Mouse (Mus musculus) liver, adult 2 months (tissue): Measurements from ENCODE around the gene Vps37b. TPM values are rescaled to one million over a fixed set of nuclear protein-coding genes. Genes with fewer than 3 reads are reported as not detected.
A peak's percentile ranks its signal among the peaks of the same experiment; 100 is the strongest.

ENCODE experiments used
- DNase-seq: peaks from one replicate; pipeline ENCODE4 v3.0.0-alpha.2; 2011; ENCODE audit warnings: low read depth, low spot score; ENCODE audit errors: extremely low read depth
- H3K27ac ChIP-seq: fragments of 200-500 bp; replicated peaks from 2 replicates; pipeline ENCODE4 v1.5.1; 2012; ENCODE audit warnings: low read depth, mild to moderate bottlenecking, control low read depth, inconsistent platforms, low read length; ENCODE audit not compliant: insufficient read depth
- H3K27me3 ChIP-seq: fragments of 200-500 bp; 2 replicates; pipeline ENCODE4 v1.6.1; 2012; ENCODE audit warnings: mild to moderate bottlenecking, moderate library complexity, low read length, inconsistent platforms; ENCODE audit not compliant: control insufficient read depth, insufficient read depth
- H3K36me3 ChIP-seq: fragments of 200-500 bp; 2 replicates; pipeline ENCODE4 v1.6.1; 2012; ENCODE audit warnings: low read length, inconsistent platforms; ENCODE audit not compliant: control insufficient read depth, insufficient read depth
- H3K4me1 ChIP-seq: fragments of 200-500 bp; 2 replicates; pipeline ENCODE4 v1.6.1; 2011; ENCODE audit warnings: low read length; ENCODE audit not compliant: control insufficient read depth, insufficient read depth
- H3K4me3 ChIP-seq: fragments of 200-500 bp; 2 replicates; pipeline ENCODE4 v1.5.1; 2011; ENCODE audit warnings: low read depth, mild to moderate bottlenecking, control low read depth, low read length, moderate library complexity; ENCODE audit not compliant: insufficient read depth
- H3K79me2 ChIP-seq: fragments of 200-500 bp; 2 replicates; pipeline ENCODE4 v1.6.1; 2012; ENCODE audit warnings: inconsistent platforms, mild to moderate bottlenecking, low read length, moderate library complexity; ENCODE audit not compliant: control insufficient read depth, insufficient read depth
- H3K9ac ChIP-seq: fragments of 200-500 bp; 2 replicates; pipeline ENCODE4 v1.6.1; 2012; ENCODE audit warnings: low read depth, mild to moderate bottlenecking, control low read depth, inconsistent platforms, low read length
- CTCF ChIP-seq: fragments of 200-500 bp; IDR thresholded peaks from 2 replicates; pipeline ENCODE4 v1.5.1; 2011; ENCODE audit warnings: low read depth, low read length, control low read depth
- POLR2A ChIP-seq: fragments of 200-500 bp; IDR thresholded peaks from 2 replicates; pipeline ENCODE4 v1.6.1; 2011; ENCODE audit warnings: low read length, control low read depth; ENCODE audit not compliant: insufficient read depth; ENCODE audit errors: extremely low read depth
- WGBS: fragments of 180-500 bp; shearing (Covaris S2); methylation state at CpG from one replicate; pipeline ENCODE4 v1.1.7; 2018; 5-methylcytosine and 5-hydroxymethylcytosine counted together
- polyA plus RNA-seq: library from polyadenylated mRNA; depleted of rRNA; stranded (reverse); fragments of >200 nt; gene quantifications from 2 replicates; pipeline ENCODE4 v1.2.3, GENCODE M21; 2012
- total RNA-seq: library from RNA; depleted of rRNA; stranded (reverse); fragments of >200 nt; gene quantifications from 2 replicates; pipeline ENCODE4 v1.2.3, GENCODE M21; 2014

Vps37b gene
- total and polyA plus RNA-seq, 2 experiments, result 4.4 to 31.4 TPM

DNA sequence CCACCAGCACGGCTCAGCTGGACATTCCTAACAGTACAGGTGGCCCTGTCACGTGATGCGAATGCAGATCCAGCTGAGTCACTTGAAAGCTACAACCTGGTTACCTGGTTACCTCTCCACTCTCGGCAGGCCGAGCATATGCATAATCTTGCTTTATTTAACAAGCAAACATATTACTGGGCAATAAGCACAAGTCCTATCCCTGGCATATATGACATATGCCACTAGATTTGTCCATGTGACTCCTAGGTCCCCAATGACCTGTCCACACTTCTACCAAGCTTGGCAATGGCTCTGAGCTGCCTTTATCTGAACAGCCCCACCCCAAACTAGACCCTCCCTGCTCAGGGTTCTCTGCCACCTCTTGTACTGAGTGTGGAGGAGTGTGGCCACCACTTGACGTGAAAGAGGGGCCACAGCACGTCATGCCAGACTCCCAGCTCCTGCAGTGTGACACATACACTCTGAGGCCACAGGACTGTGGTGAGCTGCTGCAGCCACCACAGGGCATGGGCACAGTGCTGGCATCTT lies 15.7 kb downstream of the Vps37b start:
- WGBS, result 63% methylated on average over 7 of the region's 7 CpGs
- DNase-seq, result no peak
- Histone ChIP-seq H3K79me2 (peaks cover 68% of the 10 kb centered on the region), H3K36me3 (no peaks in the 10 kb centered on the region), H3K9ac (0 out of 2 replicates have a peak overlapping the region, but pooled peaks have one; percentile 15), H3K4me3 (no peak overlapping the region), H3K27ac (no peak overlapping the region), H3K4me1 (peaks cover 62% of the 10 kb centered on the region), H3K27me3 (no peaks in the 10 kb centered on the region)
- TF ChIP-seq POLR2A (no peak), CTCF (no peak)

DNA sequence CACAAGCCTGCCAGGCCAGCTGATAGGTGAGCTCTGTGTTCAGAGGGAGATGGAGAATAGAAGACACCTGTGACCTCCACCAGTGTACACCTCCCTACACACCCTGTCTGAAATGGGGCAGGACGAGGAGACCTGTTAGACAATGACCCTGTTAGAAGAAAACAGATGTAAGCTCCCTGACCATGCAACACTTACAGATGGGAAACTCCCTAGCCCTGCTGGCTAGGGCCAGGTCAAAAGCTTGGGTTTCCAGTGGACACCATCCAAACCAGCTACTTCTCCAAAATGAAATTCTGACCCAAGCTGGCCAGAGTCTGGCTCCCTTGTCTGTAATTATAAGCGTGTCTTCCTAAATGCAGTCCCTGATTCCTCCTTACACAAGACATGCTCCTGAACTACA lies 16.3 kb downstream of the Vps37b start:
- H3K4me1 ChIP-seq, result peaks cover 60% of the 10 kb centered on the region
- WGBS, result 31% methylated on average over 2 of the region's 2 CpGs
- no peak overlapping the region for H3K9ac ChIP-seq
- H3K4me3 ChIP-seq, result no peak overlapping the region
- H3K36me3 ChIP-seq, result no peaks in the 10 kb centered on the region
- DNase-seq, result peak; percentile 53
- TF ChIP-seq POLR2A, result no peak
- no peak overlapping the region for H3K27ac ChIP-seq
- no peaks in the 10 kb centered on the region for H3K27me3 ChIP-seq
- peaks cover 69% of the 10 kb centered on the region for H3K79me2 ChIP-seq

DNA sequence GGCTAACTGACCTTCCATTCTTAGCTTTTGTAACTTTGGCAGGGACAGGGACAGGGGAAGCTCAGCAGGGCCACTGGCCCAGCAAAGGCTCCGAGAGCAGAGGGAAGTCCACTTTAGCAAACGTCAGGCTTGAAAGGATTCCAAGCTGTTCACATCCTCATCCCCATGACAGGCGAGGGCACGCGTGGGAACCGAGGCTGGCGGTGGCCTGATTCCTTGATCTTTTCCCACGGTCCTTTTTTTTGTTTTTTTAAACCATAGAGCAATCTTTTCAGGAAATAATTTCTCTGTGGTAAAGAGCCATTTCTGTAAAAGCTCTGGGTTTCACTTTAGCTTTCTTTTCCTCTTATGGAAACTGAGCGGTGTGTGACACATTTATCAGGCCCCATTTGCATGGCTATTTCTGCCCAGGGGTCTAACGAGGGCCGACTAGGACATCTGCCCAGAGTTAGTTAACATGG lies 17.2 kb downstream of the Vps37b start:
- H3K79me2 ChIP-seq, result peaks cover 64% of the 10 kb centered on the region
- peaks cover 52% of the 10 kb centered on the region for H3K4me1 ChIP-seq
- DNase-seq, result peak; percentile 65
- no peaks in the 10 kb centered on the region for H3K27me3 ChIP-seq
- 0 out of 2 replicates have a peak overlapping the region, but pooled peaks have one; percentile 0 for H3K27ac ChIP-seq
- H3K36me3 ChIP-seq, result no peaks in the 10 kb centered on the region; the same call in 1 of the 2 replicates
- H3K9ac ChIP-seq, result no peak overlapping the region
- TF ChIP-seq POLR2A, result no peak
- TF ChIP-seq CTCF, result no peak
- 22% methylated on average over 11 of the region's 11 CpGs for WGBS
- no peak overlapping the region for H3K4me3 ChIP-seq

DNA sequence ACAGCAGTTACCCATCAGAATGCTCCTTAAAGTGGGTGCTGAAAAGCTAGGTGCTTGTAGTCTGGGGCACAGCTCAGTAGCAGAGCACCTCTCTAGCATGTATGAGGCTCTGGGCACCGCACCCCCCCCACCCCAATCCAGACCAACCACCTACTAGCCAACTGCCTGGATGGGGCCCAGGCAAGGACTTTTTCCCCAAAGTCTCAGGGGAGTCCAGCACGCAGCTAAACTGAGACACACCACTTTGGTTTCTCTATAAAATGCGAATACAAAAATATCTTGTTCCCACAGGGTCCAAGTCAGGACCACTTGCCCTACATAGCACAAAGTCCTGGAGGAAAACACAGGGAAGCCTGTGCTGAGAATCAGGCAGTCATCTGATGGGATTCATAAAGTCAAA lies 17.9 kb downstream of the Vps37b start:
- no peaks in the 10 kb centered on the region for H3K27me3 ChIP-seq
- H3K9ac ChIP-seq, result no peak overlapping the region
- 0 out of 2 replicates have a peak overlapping the region, but pooled peaks have one; percentile 0 for H3K27ac ChIP-seq
- DNase-seq, result no peak
- peaks cover 48% of the 10 kb centered on the region for H3K4me1 ChIP-seq
- TF ChIP-seq CTCF, result no peak
- TF ChIP-seq POLR2A, result no peak
- H3K36me3 ChIP-seq, result no peaks in the 10 kb centered on the region; the same call in 1 of the 2 replicates
- 81% methylated on average over 3 of the region's 3 CpGs for WGBS
- H3K79me2 ChIP-seq, result peaks cover 64% of the 10 kb centered on the region
- no peak overlapping the region for H3K4me3 ChIP-seq

DNA sequence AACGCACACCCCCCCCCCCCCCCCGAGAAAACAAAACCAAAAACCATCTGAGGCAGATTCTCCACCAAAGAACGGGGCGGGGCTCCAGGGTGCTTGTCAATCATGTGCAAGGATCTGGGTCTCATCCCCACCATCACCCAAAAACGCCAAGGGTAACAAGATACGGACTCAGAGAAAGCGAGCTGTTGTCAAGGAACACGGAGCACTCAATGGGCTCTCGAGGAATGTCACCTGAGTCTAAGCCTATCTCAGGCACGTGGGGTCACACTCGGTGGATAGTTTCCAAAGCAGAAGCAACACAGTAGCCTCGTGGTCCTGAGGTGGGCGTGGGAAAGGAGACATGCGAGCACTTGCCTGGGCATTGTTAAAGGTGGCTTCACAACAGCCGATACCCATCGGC lies 18.3 kb downstream of the Vps37b start:
- peaks cover 45% of the 10 kb centered on the region for H3K4me1 ChIP-seq
- H3K4me3 ChIP-seq, result no peak overlapping the region
- H3K27ac ChIP-seq, result no peak overlapping the region
- no peak overlapping the region for H3K9ac ChIP-seq
- H3K27me3 ChIP-seq, result no peaks in the 10 kb centered on the region
- TF ChIP-seq CTCF (no peak), POLR2A (no peak)
- WGBS, result 88% methylated on average over 16 of the region's 16 CpGs
- DNase-seq, result no peak
- peaks cover 62% of the 10 kb centered on the region for H3K79me2 ChIP-seq
- no peaks in the 10 kb centered on the region; the same call in 1 of the 2 replicates for H3K36me3 ChIP-seq

DNA sequence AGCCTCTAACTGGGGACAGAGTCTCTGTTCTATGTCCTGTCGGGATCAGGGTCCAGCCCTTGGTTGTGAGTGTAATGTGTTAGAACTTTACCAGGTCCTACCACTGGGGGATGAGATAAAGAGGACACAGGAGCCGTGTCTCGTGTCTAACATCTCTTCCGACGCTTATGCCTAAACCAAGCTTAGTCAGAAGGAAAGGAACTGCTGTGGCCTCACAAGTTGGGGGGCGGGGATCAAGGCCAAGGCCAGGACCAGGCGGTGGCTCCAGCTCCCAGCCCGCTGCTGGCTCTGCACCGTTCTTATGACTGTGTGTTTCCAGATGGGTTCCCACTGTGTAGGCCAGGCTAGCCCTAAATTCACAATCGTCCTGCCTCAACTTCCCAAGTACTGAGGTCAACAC lies 19.2 kb downstream of the Vps37b start:
- DNase-seq, result peak; percentile 50
- WGBS, result 35% methylated on average over 10 of the region's 10 CpGs
- H3K4me1 ChIP-seq, result peaks cover 39% of the 10 kb centered on the region

More for the DNA sequence above, 19.2 kb downstream of the Vps37b start:
- Histone ChIP-seq H3K79me2 (peaks cover 55% of the 10 kb centered on the region), H3K4me3 (no peak overlapping the region), H3K27me3 (no peaks in the 10 kb centered on the region), H3K9ac (no peak overlapping the region), H3K27ac (no peak overlapping the region), H3K36me3 (peaks cover 2% of the 10 kb centered on the region; the same call in 1 of the 2 replicates)
- TF ChIP-seq POLR2A (no peak), CTCF (0 out of 2 replicates have a peak, but pooled peaks have one; percentile 4)
